Mouse (Mus musculus) megakaryocyte, embryonic 14.5 days (primary cell): Measurements from ENCODE around the gene Myo1f. TPM values are rescaled to one million over a fixed set of nuclear protein-coding genes. Genes with fewer than 3 reads are reported as not detected.
A peak's percentile ranks its signal among the peaks of the same experiment; 100 is the strongest.

ENCODE experiments used
- H3K27me3 ChIP-seq: replicated peaks from 2 replicates; pipeline ENCODE3; 2012; ENCODE audit warnings: inconsistent platforms
- H3K36me3 ChIP-seq: replicated peaks from 2 replicates; pipeline ENCODE3; 2012; ENCODE audit warnings: low read length, inconsistent platforms, mixed read lengths
- H3K4me1 ChIP-seq: 2 replicates; pipeline ENCODE4 v1.6.1; 2012; ENCODE audit warnings: inconsistent platforms
- H3K4me3 ChIP-seq: replicated peaks from 2 replicates; pipeline ENCODE3; 2012; ENCODE audit warnings: moderate library complexity, mild to moderate bottlenecking, inconsistent platforms
- H3K9me3 ChIP-seq: 2 replicates; pipeline ENCODE4 v1.6.1; 2012; ENCODE audit warnings: inconsistent platforms
- FLI1 ChIP-seq: IDR thresholded peaks from 2 replicates; pipeline ENCODE4 v1.6.1; 2012; ENCODE audit warnings: low read length, inconsistent platforms, mixed read lengths
- GATA1 ChIP-seq: IDR thresholded peaks from 3 replicates; pipeline ENCODE4 v1.6.1; 2012; ENCODE audit warnings: mixed read lengths, low read length, inconsistent platforms, borderline replicate concordance
- polyA plus RNA-seq: library from polyadenylated mRNA; stranded (reverse); fragments of >175 nt; gene quantifications from 2 replicates; pipeline ENCODE4 v1.2.3, GENCODE M21; 2012; ENCODE audit warnings: low replicate concordance; ENCODE audit not compliant: insufficient read depth

The Myo1f gene
- 5.5 and 19.9 TPM in 2 replicates for polyA plus RNA-seq

DNA sequence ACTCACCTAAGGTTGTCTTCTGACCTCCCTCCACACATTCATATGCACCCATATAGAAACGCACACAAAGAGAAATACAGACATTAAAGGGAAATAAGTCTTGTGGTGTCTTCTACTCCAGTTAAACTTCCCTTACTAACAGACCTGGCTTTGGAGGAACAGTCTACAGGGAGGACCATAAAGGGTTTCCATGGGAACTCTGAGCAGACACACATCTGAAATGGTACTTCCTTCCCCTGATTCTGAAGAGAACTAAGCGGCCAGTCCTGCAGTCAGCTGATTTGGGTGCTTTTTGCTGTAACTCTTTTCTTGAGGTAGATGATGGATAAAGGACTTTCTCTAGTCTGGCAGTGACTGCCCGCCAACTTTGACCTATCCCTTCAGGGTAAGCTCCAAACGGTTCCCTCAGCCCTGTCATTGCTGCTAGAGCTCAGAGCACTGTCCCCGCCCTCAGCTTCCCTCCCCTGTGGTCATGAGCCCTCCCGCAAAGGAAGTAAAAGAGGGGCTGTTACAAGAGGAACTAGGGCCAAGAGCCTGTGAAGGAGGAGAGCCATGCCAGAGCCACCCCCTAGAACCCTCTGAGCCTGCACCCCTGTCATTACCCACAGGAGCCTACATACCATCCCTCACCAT is at the start of gene Myo1f:
TSS of gene Myo1f (plus strand) at position 485 of the 633 bp plus-strand sequence.
- peaks cover 67% of the 10 kb centered on the region for H3K4me1 ChIP-seq
- peak within 1 kb of the TSS; percentile 86 for H3K4me3 ChIP-seq

DNA sequence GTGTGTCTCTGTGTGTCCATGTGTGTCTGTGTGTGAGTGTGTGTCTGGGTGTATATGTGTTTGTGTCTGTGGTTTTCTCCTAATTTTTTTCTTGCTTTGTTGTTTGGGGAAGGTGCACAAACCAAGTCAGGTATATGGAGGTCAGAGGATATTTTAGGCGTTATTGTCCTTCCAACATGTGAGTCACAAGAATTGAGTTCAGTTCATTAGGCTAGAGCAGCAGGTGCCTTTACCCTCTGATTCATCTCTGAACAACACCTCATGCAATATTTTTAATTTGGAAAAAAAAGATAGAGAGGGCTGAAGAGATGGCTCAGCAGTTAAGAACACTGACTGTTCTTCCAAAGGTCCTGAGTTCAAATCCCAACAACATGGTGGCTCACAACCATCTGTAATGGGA is 47.1 kb upstream of the Myo1f start:
- no peak overlapping the region for H3K4me3 ChIP-seq
- TF ChIP-seq FLI1 (no peak), GATA1 (no peak)
- peaks cover 9% of the 10 kb centered on the region; the same call in 1 of the 2 replicates for H3K4me1 ChIP-seq
- H3K27me3 ChIP-seq: peaks cover 9% of the 10 kb centered on the region
- peaks cover 6% of the 10 kb centered on the region for H3K9me3 ChIP-seq
- H3K36me3 ChIP-seq: no peaks in the 10 kb centered on the region

More for the DNA sequence above, at the start of gene Myo1f:
- H3K27me3 ChIP-seq: no peaks in the 10 kb centered on the region
- no peak for TF ChIP-seq FLI1
- no peak for TF ChIP-seq GATA1
- no peaks in the 10 kb centered on the region for H3K9me3 ChIP-seq
- H3K36me3 ChIP-seq: peaks cover 17% of the 10 kb centered on the region

DNA sequence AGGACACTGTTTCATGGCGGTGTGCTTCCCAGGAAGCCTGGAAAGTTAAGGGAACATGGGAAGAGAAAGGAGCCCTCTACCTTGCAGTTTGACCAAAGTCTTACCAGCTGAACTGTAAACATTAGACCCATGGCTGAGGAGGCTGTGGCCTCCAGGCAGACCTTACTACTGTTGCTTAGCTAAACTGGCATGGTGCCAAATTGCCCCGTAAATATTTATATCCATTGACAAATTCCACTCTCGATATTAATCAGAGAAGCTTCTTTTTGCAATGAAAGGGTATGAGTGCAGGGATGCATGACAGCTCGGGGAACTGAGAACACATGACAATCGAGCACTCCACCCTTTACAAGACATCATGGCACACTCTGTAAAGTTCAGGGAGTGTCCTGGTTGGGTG is 45.3 kb upstream of the Myo1f start:
- peaks cover 5% of the 10 kb centered on the region; the same call in 1 of the 2 replicates for H3K4me1 ChIP-seq
- peaks cover 3% of the 10 kb centered on the region for H3K27me3 ChIP-seq
- no peak overlapping the region for H3K4me3 ChIP-seq
- no peak for TF ChIP-seq FLI1
- no peak for TF ChIP-seq GATA1
- peaks cover 6% of the 10 kb centered on the region for H3K9me3 ChIP-seq
- no peaks in the 10 kb centered on the region for H3K36me3 ChIP-seq

DNA sequence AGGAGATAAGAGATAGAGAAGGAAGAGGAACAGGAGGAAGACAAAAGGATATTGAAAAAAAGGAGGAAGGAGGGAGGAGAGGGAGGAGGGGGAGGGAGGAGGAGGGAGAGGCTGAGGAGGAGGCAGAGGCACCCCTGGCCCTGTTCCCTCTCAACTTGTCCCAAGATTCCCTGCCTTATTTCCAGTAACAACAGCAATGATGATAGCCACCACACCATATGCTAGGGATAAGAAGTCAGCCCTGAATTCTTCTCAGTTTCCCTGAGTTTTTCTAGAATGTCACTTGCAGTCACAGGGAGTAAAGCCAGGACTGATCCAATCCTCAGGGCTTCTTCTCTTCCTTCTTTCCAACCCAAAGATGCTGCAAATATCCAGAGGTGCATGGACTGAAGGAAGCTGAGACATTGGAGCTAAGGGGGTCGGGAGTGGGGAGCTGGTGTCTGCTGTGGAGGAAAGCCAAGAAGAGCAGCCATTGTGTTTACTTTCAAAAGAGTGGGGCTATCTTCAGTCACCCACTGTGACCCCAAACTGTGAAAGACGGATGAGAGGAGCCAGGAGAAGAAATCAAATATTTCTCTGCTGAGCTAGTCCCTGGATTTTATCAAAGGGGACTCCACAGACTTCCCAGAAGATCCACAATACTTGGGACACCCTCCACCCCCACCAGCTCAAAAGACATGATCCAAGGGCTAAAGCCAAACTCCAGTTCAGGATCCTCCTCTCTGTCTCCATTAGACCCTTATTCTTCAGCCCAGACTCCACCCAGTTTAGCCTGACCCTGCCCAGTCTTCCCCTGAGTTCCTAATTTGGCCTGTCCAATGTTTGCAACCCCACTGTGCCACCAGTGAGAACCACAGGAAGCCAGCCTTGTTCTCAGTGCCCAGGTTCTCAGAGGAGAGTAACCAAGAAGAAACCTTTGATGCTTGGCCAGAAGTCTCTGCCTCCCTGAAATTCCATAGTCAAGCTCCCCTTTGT is 42.8 kb upstream of the Myo1f start:
- no peak overlapping the region for H3K4me3 ChIP-seq
- peaks cover 5% of the 10 kb centered on the region; the same call in 1 of the 2 replicates for H3K4me1 ChIP-seq
- TF ChIP-seq FLI1 (no peak), GATA1 (no peak)
- peaks cover 2% of the 10 kb centered on the region for H3K27me3 ChIP-seq
- H3K9me3 ChIP-seq: peaks cover 6% of the 10 kb centered on the region
- no peaks in the 10 kb centered on the region for H3K36me3 ChIP-seq

DNA sequence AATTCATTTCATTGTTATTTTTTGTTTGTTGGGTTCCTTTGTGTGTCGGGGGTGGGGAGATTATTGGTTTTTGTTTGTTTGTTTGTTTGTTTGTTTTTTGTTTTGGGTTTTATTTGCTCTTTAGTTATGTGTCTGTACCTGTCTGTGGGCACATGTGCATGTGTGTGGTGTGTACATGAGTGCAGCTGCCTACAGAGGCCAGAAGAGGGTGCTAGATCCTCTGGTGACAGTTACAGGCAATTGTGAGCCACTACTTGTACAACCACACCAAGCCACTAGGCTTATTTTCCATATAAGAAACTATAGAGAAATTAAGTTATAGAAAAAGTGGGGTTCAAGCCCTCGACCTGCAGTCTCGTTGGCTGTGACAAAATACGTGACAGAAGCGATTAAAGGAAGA is 41.6 kb upstream of the Myo1f start:
- H3K36me3 ChIP-seq: no peaks in the 10 kb centered on the region
- peaks cover 11% of the 10 kb centered on the region for H3K9me3 ChIP-seq
- peaks cover 5% of the 10 kb centered on the region; the same call in 1 of the 2 replicates for H3K4me1 ChIP-seq
- H3K27me3 ChIP-seq: peaks cover 8% of the 10 kb centered on the region
- no peak overlapping the region for H3K4me3 ChIP-seq
- no peak for TF ChIP-seq GATA1
- no peak for TF ChIP-seq FLI1

DNA sequence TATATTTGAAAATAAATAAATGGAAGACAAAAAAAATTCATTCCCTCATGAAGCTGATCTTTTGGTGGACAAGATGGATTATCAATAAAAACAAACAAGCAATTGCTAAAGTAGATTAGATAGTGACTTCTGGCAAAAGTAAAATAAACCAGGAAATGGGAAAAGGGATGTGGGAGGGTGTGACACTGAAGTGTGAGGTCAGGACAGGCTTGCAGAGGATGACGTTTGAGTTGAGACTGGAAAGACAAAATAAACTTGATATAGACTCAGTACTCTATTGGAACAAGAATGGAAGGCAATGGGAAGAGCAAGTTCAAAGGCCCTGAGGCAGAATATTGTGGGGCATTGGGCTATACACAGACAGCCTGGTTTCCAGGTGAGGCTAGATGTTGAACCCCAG is 35.1 kb upstream of the Myo1f start:
- Histone ChIP-seq H3K4me1 (peaks cover 19% of the 10 kb centered on the region), H3K27me3 (peaks cover 12% of the 10 kb centered on the region), H3K9me3 (peaks cover 5% of the 10 kb centered on the region), H3K36me3 (no peaks in the 10 kb centered on the region), H3K4me3 (no peak overlapping the region)
- TF ChIP-seq GATA1 (no peak), FLI1 (no peak)

DNA sequence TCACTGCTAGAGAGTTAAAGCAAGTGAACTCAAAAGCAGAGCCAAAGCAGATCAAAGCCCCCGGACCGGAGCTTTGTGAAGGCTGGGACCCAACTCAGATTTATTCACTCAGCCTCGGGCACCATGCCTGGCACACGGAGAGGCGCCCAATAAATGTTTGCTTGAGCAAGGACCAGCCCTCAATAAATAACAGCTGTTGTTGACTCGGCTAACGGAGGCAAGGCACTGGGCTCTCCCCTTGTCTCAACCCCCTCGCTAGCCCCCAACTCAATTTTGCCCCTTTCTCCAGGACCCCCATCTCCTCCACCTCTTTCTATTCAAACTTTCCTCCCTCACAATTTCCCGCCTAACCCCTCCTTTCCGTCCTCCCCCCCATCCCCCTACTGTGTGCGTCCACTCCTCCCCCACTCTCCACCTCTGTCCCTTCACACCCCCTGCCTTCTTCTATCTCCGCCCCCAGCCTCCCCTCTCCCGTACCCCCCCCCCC is 32.0 kb upstream of the Myo1f start:
- Histone ChIP-seq H3K9me3 (peaks cover under 1% of the 10 kb centered on the region), H3K4me1 (peaks cover 34% of the 10 kb centered on the region), H3K36me3 (peaks cover 11% of the 10 kb centered on the region), H3K27me3 (peaks cover 6% of the 10 kb centered on the region), H3K4me3 (peak overlapping the region; percentile 93)
- TF ChIP-seq GATA1 (no peak), FLI1 (no peak)

DNA sequence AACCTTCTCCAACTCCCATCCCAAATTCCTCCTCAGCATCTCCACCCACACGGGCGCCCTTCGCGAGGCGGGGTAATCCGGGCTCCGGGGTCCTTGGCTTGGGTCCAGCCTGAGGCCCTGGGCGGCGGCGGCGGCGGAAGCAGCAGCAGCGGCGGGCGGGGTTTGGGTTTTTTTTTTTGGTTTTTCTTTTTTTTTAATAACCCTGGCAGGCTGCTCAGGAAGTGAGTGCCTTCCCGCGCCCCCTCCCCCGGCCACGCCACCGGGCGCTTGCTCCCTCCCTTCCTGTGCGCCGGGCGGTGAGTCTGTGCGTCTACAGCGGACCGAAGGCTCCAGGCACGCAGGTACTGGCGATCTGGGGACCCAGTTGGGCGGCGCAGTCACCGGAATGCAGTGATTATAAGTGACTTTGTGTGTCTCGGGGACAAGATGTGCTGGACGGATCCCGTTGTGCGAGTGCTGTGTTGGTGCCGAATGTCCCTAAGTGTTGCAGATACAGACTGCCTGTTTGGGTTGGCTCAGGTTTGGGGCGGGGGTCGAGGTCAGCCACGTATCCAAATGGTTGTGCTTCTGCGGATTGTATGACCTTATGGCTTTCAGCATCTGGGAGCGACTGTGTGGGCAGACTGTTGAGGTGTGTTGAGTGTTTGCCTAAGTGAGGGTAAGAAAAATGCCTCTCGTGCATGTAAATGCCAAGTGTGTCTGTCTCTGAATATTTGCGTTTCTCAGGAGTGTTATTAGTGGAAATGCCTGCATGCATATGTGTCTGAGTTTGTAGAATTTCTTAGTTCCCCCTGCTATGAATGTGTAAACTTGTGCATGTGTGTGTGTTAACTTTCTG is 31.4 kb upstream of the Myo1f start, which contains the start of gene Adamts10:
TSS of gene Adamts10 (plus strand) at position 287 of the 838 bp plus-strand sequence.
- no peaks in the 10 kb centered on the region for H3K9me3 ChIP-seq
- peak within 1 kb of the TSS; percentile 93 for H3K4me3 ChIP-seq
- H3K4me1 ChIP-seq: peaks cover 40% of the 10 kb centered on the region
- H3K36me3 ChIP-seq: peaks cover 18% of the 10 kb centered on the region
- TF ChIP-seq FLI1: no peak
- TF ChIP-seq GATA1: no peak
- peaks cover 5% of the 10 kb centered on the region for H3K27me3 ChIP-seq

DNA sequence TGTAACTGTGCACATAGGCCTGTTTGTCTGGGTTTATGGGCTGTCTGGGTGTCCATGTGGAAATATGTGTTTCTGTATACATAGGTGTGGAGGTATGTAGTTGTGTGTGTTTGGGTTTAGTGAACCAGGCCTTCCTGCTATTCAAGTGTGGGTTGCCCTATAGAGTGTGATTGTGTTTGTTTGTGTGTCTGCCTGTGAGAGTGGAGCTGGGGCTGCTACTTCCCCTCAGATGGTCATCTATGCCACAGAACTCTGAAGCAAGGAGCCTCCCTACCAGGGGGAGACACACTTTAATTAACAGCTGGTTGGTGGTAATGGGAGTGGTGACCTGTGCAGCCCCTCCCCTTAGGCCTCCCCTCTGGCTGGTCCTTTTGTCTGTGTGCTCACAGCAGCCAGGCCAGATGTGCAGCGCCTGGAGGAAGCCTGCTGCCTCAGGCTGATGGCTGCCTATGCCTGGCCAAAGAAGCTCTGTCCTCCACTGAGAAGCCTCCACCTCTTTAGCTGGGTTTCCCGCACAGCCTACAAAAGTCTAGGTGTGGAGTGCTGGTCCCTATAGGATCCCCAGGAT is 30.6 kb upstream of the Myo1f start:
- TF ChIP-seq GATA1 (no peak), FLI1 (no peak)
- Histone ChIP-seq H3K4me3 (peak overlapping the region; percentile 93), H3K9me3 (no peaks in the 10 kb centered on the region), H3K4me1 (peaks cover 40% of the 10 kb centered on the region), H3K36me3 (peaks cover 25% of the 10 kb centered on the region), H3K27me3 (peaks cover 5% of the 10 kb centered on the region)
